Mouse (Mus musculus) liver, adult 2 months (tissue): ENCODE data around the gene Mark3. TPM values are rescaled to one million over a fixed set of nuclear protein-coding genes. Genes with fewer than 3 reads are reported as not detected.

Experiments used
- DNase-seq: peaks from one replicate; pipeline ENCODE4 v3.0.0-alpha.2; 2011; ENCODE audit warnings: low read depth, low spot score; ENCODE audit errors: extremely low read depth
- H3K27ac ChIP-seq: fragments of 200-500 bp; replicated peaks from 2 replicates; pipeline ENCODE4 v1.5.1; 2012; ENCODE audit warnings: low read depth, mild to moderate bottlenecking, control low read depth, inconsistent platforms, low read length; ENCODE audit not compliant: insufficient read depth
- H3K27me3 ChIP-seq: fragments of 200-500 bp; 2 replicates; pipeline ENCODE4 v1.6.1; 2012; ENCODE audit warnings: mild to moderate bottlenecking, moderate library complexity, low read length, inconsistent platforms; ENCODE audit not compliant: control insufficient read depth, insufficient read depth
- H3K36me3 ChIP-seq: fragments of 200-500 bp; 2 replicates; pipeline ENCODE4 v1.6.1; 2012; ENCODE audit warnings: low read length, inconsistent platforms; ENCODE audit not compliant: control insufficient read depth, insufficient read depth
- H3K4me1 ChIP-seq: fragments of 200-500 bp; 2 replicates; pipeline ENCODE4 v1.6.1; 2011; ENCODE audit warnings: low read length; ENCODE audit not compliant: control insufficient read depth, insufficient read depth
- H3K4me3 ChIP-seq: fragments of 200-500 bp; 2 replicates; pipeline ENCODE4 v1.5.1; 2011; ENCODE audit warnings: low read depth, mild to moderate bottlenecking, control low read depth, low read length, moderate library complexity; ENCODE audit not compliant: insufficient read depth
- H3K79me2 ChIP-seq: fragments of 200-500 bp; 2 replicates; pipeline ENCODE4 v1.6.1; 2012; ENCODE audit warnings: inconsistent platforms, mild to moderate bottlenecking, low read length, moderate library complexity; ENCODE audit not compliant: control insufficient read depth, insufficient read depth
- H3K9ac ChIP-seq: fragments of 200-500 bp; 2 replicates; pipeline ENCODE4 v1.6.1; 2012; ENCODE audit warnings: low read depth, mild to moderate bottlenecking, control low read depth, inconsistent platforms, low read length
- CTCF ChIP-seq: fragments of 200-500 bp; IDR thresholded peaks from 2 replicates; pipeline ENCODE4 v1.5.1; 2011; ENCODE audit warnings: low read depth, low read length, control low read depth
- POLR2A ChIP-seq: fragments of 200-500 bp; IDR thresholded peaks from 2 replicates; pipeline ENCODE4 v1.6.1; 2011; ENCODE audit warnings: low read length, control low read depth; ENCODE audit not compliant: insufficient read depth; ENCODE audit errors: extremely low read depth
- WGBS: fragments of 180-500 bp; shearing (Covaris S2); methylation state at CpG from one replicate; pipeline ENCODE4 v1.1.7; 2018; 5-methylcytosine and 5-hydroxymethylcytosine counted together
- polyA plus RNA-seq: library from polyadenylated mRNA; depleted of rRNA; stranded (reverse); fragments of >200 nt; gene quantifications from 2 replicates; pipeline ENCODE4 v1.2.3, GENCODE M21; 2012
- total RNA-seq: library from RNA; depleted of rRNA; stranded (reverse); fragments of >200 nt; gene quantifications from 2 replicates; pipeline ENCODE4 v1.2.3, GENCODE M21; 2014

The Mark3 gene
- total and polyA plus RNA-seq, 2 experiments: 15.9 to 30.9 TPM

DNA sequence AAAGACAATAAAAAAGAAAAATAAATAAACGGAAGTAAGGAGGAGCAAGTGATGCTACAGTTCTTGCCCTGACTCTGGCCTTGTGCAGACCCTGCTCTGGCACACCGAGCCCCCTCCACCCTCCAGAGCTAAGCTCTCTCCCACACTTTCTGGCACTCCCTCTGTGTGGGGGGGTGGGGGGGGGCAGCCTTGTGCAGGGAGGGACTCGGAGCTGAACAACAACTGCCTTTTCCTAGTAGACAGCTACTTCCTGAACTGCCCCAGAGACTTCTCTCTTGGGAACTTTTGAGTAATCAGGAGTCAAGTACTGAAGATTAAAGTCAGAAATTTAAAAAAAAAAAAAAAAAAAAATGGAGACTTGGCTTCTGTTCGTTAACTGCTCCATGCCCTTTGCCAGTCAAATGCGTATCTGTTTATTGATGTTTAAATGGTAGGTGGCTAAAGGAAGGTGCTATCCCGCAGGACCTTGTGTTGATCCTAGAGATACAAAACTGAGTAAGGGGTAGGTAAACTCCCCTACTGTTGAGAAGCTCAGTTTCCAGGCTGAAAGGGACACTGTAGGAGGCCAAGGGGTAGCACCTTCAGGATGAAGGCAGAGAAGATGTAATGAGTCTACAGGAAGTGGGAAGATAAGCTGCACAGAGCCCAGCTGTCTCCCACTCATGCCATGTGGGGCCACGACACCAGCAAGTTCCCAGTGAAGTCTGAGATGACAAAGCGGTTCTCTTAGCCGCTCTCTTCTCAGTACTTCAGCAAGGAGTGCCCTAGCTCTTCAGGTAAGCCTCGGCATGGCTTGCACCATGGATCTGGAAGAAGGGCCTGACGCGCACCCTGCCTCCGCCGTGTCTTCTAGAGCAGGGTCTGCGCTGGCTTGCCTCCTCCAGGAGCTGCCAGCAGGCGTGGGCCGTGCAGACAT is 89.2 kb downstream of the Mark3 start:
- Histone ChIP-seq H3K36me3 (no peaks in the 10 kb centered on the region), H3K4me3 (no peak overlapping the region), H3K27ac (no peak overlapping the region), H3K9ac (no peak overlapping the region), H3K4me1 (peaks cover under 1% of the 10 kb centered on the region), H3K79me2 (no peaks in the 10 kb centered on the region), H3K27me3 (no peaks in the 10 kb centered on the region)
- WGBS: 76% methylated on average over 17 of the region's 17 CpGs
- TF ChIP-seq CTCF: no peak
- no peak for TF ChIP-seq POLR2A
- no peak for DNase-seq

DNA sequence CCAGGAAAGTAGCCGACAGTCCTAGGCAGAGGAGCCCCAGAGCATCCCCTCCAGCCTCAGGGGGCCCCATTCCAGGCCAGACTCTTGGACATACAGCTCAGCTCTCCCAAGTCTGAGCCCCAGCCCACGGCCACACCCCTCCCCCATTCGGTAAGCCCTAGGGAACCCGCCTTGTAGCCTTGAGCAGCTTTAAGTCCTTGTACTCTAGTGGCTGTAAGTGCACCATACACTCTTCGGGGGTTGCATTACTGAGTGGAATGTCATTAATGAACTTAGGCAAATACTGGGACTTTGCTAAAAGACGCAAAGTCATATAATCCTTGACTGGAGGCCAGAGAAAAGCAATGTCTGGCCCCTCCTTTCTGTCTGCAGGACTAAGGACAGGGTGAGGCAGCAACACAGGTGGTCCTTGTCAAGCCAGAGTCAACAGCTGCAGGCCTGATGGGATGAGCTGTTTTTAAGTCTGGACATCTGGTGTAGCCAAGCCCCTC is 89.9 kb downstream of the Mark3 start:
- Histone ChIP-seq H3K79me2 (no peaks in the 10 kb centered on the region), H3K4me3 (no peak overlapping the region), H3K27me3 (no peaks in the 10 kb centered on the region), H3K9ac (no peak overlapping the region), H3K27ac (no peak overlapping the region), H3K36me3 (no peaks in the 10 kb centered on the region), H3K4me1 (peaks cover 7% of the 10 kb centered on the region)
- DNase-seq: no peak
- TF ChIP-seq CTCF: no peak
- no peak for TF ChIP-seq POLR2A
- 64% methylated on average over 6 of the region's 6 CpGs for WGBS

DNA sequence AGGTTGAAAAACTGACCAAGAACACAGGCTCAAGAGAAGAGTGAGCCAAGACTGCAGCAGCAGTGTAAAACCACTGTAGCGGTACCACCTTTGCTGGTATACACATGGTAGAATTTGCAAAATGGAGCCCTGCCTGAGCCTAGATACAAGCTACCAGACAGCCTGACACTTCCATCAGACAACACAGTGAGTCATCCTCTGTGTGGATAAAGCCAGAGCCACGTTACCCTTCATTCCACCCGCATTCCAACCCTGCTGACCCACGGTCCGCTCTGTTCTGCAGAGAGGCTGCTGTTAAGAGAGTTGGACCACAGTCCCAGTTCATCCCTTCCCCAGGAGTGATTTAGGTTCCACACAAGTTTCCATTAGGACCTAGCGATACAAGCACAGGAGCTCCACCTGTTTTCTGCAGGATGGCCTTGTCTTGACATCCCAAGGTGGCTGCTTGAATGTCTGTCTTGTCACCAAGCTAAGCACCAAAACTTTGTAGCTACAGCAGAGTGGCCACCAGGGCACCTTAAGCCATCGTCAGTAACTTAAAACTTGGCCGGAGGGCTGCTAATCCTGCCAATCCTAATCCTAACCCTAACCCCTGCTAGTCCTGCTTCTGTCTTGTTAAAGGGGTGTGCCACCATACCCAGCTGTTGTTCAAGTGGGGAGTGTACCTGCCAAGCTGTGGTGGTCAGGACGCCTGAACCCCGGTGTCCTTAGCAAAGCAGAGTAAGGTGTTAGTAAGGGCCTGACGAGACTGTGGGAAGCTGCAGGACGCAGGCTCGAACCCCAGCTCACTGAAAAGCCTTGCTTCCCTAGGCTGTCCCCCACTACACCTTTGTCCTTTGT is 90.9 kb downstream of the Mark3 start:
- H3K79me2 ChIP-seq: no peaks in the 10 kb centered on the region
- H3K36me3 ChIP-seq: no peaks in the 10 kb centered on the region
- peaks cover 12% of the 10 kb centered on the region for H3K4me1 ChIP-seq
- no peaks in the 10 kb centered on the region for H3K27me3 ChIP-seq
- no peak overlapping the region for H3K9ac ChIP-seq
- no peak overlapping the region for H3K27ac ChIP-seq
- 84% methylated on average over 13 of the region's 13 CpGs for WGBS
- H3K4me3 ChIP-seq: no peak overlapping the region
- no peak for TF ChIP-seq CTCF
- no peak for TF ChIP-seq POLR2A
- no peak for DNase-seq

DNA sequence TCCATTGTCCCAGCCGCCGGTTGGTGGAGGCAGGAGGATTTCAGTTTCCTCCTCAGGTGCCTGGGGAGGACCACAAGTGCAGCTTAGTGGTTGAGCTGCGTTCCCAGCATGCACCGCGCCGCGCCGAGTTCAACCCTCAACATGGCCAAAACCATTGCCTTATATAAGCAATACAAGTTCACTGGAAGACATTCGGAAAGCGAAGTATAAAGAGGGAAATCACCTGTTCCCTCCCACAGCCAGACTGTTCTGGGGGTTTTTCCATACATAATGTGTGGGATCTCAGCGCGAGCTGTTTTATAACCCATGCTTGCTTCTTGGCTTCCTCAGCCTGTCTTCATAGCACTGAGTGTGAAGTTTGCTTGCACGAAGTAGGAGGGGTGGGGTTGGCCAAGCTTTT is 92.1 kb downstream of the Mark3 start:
- no peak for DNase-seq
- Histone ChIP-seq H3K9ac (no peak overlapping the region), H3K79me2 (no peaks in the 10 kb centered on the region), H3K27me3 (peaks cover 5% of the 10 kb centered on the region; the same call in 1 of the 2 replicates), H3K36me3 (no peaks in the 10 kb centered on the region), H3K27ac (no peak overlapping the region), H3K4me1 (peaks cover 12% of the 10 kb centered on the region), H3K4me3 (no peak overlapping the region)
- whole genome bisulfite sequencing: 82% methylated on average over 13 of the region's 13 CpGs
- TF ChIP-seq POLR2A: no peak
- no peak for TF ChIP-seq CTCF

DNA sequence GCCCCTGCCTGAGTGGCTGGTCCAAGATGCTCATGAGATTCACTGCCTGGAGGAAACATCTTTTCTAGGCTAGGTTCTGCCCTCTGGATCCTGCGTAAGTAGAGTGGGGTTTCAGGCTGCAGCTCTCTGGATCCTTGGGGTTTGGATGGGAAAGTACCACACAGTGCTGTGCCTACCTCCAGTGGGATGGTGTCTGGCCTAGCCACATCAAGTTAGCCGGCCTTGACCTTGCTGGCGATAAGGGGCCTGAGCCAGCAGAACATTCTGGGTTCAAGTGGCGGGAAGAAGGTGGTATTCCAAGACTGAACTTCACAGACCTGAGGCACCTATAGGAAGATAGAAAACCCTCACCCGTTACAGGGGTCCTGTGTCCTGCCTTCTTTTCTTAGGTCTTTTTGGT is 93.1 kb downstream of the Mark3 start:
- H3K9ac ChIP-seq: no peak overlapping the region
- no peak for DNase-seq
- H3K27ac ChIP-seq: no peak overlapping the region
- 90% methylated on average over 5 of the region's 5 CpGs for whole genome bisulfite sequencing
- no peaks in the 10 kb centered on the region for H3K79me2 ChIP-seq
- TF ChIP-seq POLR2A (no peak), CTCF (no peak)
- H3K36me3 ChIP-seq: no peaks in the 10 kb centered on the region
- peaks cover 16% of the 10 kb centered on the region for H3K27me3 ChIP-seq
- H3K4me1 ChIP-seq: peaks cover 12% of the 10 kb centered on the region
- no peak overlapping the region for H3K4me3 ChIP-seq
